Mouse (Mus musculus) adrenal gland, postnatal 14 days (tissue): ENCODE results near the gene Cbln4. TPM values are rescaled to one million over a fixed set of nuclear protein-coding genes. Genes with fewer than 3 reads are reported as not detected.

Source experiments
- total RNA-seq: library from RNA; stranded (reverse); gene quantifications from 2 replicates; pipeline ENCODE4 v1.2.3, GENCODE M21; 2021

Cbln4 gene
- total RNA-seq, 1 experiment from 2014 or later = not detected

Other genes starting within 250 kb of the Cbln4 start
- gene Mc3r, start 205.0 kb upstream of the Cbln4 start, total RNA-seq = not detected in 2 replicates